Mouse (Mus musculus) frontal cortex, adult 2 months (tissue): ENCODE measurements around the gene Asns. TPM values are rescaled to one million over a fixed set of nuclear protein-coding genes. Genes with fewer than 3 reads are reported as not detected.
A peak's percentile ranks its signal among the peaks of the same experiment; 100 is the strongest.
"Not testable (repeated sequence)": the region's sequence is repeated elsewhere in the genome, so short reads cannot be mapped to it uniquely, and the experiment has no call there.

Experiments used
- DNase-seq, 2 experiments: peaks; one replicate each; pipeline ENCODE4 v3.0.0; 2022; ENCODE audit warnings: low spot score in 1 of 2; ENCODE audit errors: extremely low spot score in 1 of 2
- polyA plus RNA-seq: library from polyadenylated mRNA; depleted of rRNA; stranded (reverse); fragments of >200 nt; gene quantifications from 2 replicates; pipeline ENCODE4 v1.2.3, GENCODE M21; 2012; rRNA removed

Gene Asns
- polyA plus RNA-seq, 1 experiment, result 73.1 TPM

- DNase-seq, result no peak
These were observed 3.9 kb downstream of the Asns start for GRCm38 (mm10) chr6:7689180-7689579.

DNA sequence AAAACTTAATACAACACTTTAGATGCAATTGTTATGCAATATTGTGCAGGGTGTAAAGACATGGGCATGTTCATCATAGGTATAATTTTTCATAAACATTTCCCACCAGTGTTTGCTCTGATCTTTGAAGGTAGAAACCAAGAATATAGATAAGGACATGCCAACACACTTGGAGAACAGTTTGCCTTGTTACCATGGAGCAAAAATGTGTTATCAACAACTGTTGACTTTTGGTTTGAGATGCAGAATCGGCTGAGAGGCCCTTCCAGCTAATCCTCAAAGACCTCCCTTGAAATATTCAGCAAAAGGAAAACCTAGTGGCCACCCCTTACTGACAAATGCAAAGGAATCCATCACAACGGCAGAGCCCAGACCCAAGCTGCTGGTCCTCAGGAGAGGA is 7.0 kb downstream of the Asns start:
- no peak for DNase-seq

GRCm38 (mm10) chr6:7676194-7676901 is 16.7 kb downstream of the Asns start:
- no peak for DNase-seq

GRCm38 (mm10) chr6:7672438-7673253 is 20.4 kb downstream of the Asns start:
- no peak for DNase-seq

DNA sequence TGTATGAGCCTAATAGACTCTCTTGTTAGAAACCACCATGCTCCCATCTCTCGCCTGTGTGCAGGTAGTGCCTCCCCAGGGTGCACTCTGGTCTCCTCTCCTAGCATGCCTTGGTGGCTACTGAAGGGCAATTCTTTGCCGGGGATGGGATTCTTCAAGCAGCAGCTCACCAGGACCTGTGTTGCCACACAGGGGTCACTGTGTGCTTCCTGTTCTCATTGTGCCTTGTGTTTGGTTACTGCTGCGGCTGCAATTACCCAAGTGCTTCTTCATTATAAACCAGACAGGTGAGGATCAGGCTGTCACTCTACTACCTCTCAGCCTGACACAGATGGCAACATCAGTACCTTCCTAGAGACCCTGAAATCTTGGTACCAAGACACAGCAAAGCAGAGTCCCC is 21.6 kb downstream of the Asns start:
- no peak for DNase-seq

GRCm38 (mm10) chr6:7670588-7670987 is 22.5 kb downstream of the Asns start:
- DNase-seq, result peak in 1 of 2 experiments; percentile 34

GRCm38 (mm10) chr6:7669721-7670120 is 23.3 kb downstream of the Asns start:
- no peak for DNase-seq

DNA sequence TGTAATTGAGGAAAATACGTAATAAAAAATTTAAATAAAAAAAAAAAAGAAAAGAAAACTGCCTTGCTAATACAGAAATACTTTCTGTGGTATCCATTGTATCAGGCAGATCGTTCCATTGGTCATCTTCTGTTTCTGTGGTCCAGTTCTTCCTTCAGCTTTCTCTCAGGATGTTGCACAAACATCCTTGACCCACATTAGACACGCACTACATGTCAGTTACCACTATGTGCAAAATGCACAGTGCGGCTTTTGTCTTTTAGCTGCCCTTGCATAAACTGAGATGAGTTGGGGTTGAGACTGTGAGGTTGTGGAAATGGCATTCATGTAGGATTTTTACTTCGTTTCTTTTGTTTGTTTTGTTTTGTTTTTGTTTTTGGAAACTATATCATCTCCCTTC is 24.7 kb downstream of the Asns start:
- no peak for DNase-seq

GRCm38 (mm10) chr6:7665902-7666301 is 27.2 kb downstream of the Asns start:
- not testable (repeated sequence) for DNase-seq

DNA sequence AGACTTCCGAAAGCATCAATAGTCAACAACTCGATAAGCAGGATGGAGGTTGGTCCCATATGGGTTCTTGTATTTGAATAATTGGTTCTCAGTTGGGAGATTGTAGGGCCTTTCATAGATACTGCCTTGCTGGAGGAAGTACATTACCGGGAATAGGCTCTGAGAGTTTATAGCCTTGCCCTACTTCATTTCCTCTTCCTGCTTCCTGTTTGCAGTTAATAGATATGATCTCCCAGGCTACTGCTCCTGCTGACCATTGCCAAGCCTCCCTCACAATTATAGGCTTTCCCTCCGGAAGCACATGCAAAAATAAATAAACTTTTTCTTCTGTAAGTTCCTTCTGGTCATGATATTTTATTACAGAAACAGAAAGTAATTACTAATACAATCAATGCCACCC is 31.6 kb downstream of the Asns start:
- no peak for DNase-seq

DNA sequence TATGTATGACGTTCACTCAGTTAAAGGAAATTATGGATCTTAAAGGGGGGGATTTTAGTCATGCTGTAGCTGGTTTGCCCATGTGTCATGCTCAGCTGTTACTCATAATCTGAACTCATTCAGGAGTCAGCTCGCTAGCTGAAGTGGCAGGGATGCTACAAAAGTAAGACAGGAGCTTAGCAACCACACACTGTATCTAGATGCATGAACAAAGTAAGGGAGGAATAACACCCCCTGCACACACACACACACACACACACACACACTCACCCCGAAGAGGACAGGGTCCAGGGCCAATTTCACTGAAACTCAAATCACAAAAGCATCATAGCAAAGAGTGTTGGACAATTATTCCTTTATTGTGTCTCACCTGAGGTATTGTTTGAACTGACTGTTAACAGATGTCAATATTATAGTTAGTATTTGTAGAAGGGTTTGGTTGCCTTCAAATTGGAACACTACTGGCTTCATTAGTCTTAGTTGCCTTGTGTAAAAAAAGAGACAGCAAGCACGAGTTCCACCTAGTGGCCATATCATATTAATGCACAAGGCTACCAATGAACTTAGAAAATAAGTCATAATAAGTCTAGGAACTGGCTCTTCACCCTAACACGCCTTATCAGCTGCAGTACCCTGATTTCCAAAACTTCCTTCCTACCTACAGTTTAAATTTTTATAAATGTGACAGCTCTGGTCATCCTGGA is 32.5 kb downstream of the Asns start:
- peak in 1 of 2 experiments; percentile 63 for DNase-seq

GRCm38 (mm10) chr6:7656601-7657000 is 36.5 kb downstream of the Asns start:
- no peak for DNase-seq

DNA sequence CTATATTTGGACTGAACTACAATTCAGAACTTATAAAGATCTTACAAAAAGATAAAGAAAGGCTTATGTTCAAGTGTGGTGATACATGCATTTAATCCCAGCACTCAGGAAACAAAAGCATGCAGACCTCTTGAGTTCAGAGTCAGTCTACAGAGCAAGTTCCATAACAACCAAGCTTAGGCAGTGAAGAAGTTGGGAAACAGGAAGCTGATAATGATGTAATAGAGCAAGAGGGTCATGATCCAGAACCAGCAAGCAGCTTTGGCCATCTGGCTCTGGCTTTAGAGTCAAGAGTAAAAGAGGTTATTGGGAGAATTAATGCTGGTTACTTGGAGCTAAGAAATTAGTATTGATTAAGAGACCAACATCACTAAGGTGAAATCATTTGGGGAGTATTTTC is 44.6 kb downstream of the Asns start:
- DNase-seq, result no peak

Other genes starting within 250 kb of the Asns start
- 35.4 and 40.2 TPM in 2 replicates for gene Tac1, start 138.4 kb downstream of the Asns start, polyA plus RNA-seq
- 10.1 and 11.5 TPM in 2 replicates for gene C1galt1, start 151.6 kb upstream of the Asns start, polyA plus RNA-seq